Mouse (Mus musculus) heart, adult 8-10 months (tissue): ENCODE results near the gene Ocln. TPM values are rescaled to one million over a fixed set of nuclear protein-coding genes. Genes with fewer than 3 reads are reported as not detected.

Experiments used
- DNase-seq: peaks from one replicate; pipeline ENCODE4 v3.0.0; 2022; ENCODE audit warnings: low spot score
- total RNA-seq, 4 experiments: library from RNA; stranded (reverse); gene quantifications; 2 replicates each; pipeline ENCODE4 v1.2.4; 2022

Ocln gene
- total RNA-seq, result 1 to 10 TPM in 1 of 4 experiments, under 1 TPM in 3; 0.24 to 1.1 (median 0.66) TPM

DNA sequence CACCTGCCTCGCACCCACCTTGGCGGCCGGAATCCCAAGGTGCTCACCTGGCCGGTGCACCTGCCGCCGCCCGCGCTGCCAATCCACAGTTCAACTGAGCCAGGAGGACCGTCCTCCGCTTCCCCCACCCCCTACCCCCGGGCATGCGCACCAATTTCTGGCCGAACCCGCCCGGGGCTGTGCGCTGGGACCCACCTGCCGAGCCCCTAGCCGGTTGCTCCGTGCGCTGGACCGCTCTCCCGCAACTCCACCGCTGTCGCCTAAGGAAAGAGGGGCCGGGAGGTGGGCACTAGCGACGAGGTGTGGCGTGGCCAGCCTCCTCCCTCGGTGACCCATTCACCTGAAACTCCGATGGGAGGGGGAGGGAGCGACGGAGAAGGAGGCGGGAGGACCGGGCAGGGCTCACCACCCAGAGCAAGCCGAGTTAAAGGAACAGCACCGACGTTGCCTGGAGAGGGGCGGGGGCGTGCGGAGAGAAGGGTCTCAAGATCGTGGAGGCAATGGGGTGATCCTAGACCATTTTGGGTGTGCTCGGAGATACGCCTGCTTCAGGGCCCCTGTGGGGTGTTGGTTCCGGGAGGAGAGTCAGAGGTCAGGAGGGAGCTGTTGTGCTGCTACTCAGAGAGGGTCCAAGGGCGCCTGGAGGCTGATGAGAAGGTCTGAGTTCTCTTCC is at the start of gene Ocln:
Gene Ocln, minus strand, starts transcription at position 350 of the 673 bp plus-strand sequence.
- DNase-seq, result no peak

DNA sequence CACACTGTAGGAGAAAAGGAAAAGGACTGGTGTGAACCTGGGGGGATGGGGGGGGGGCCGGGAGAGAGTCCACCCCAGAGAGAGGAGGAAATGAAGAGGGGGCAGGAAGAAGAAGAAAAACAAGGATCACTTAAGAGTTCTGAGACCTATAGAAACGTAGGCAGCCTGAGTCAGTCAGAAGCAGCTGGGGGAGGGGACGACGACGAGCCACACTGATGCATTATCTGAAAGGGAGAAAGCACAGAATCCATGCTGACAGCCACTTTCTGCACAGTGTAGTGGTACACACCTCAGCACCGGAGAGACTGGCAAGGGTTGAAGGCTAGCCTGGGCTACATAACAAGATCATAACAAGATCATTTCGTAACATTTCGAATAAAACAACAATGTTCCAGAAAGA is 48.5 kb upstream of the Ocln start:
- no peak for DNase-seq

DNA sequence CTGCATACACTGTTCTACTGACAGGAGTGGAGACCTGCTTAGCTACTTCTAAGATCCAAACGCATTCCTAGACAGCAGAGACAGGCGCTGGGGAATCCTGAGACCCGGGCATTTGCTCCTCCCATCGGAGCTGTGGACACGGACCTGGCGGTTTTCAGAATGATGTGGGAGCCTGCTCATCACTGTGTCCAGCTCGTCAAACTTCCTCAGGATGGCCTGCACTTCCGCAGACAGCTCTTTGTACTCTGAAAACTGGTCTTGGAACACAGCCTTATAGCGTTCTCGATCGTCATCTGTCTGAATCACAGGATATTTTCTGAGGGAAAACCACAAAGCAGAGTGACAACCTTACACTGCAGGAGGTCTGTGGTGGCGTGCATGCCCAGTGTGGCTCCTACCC is 47.8 kb upstream of the Ocln start:
- no peak for DNase-seq

DNA sequence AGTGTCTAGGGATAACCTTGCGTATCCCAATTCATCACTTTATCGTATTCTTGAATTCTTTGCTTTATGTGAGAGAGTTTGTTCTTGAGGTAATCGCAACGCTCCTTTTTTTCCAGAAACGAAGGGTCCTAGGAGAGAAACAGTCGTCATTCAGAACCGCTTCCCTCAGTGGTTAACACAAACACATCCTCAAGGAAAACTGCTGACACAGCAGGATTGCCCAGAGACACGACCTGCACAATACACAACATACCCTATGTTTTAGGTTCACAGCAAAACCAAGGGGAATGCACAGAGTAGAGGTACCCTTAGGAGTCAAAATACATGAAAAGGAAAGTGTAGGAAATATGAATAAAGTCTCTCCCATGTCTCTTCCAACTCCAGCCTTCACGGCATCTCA is 44.8 kb upstream of the Ocln start:
- DNase-seq, result no peak

DNA sequence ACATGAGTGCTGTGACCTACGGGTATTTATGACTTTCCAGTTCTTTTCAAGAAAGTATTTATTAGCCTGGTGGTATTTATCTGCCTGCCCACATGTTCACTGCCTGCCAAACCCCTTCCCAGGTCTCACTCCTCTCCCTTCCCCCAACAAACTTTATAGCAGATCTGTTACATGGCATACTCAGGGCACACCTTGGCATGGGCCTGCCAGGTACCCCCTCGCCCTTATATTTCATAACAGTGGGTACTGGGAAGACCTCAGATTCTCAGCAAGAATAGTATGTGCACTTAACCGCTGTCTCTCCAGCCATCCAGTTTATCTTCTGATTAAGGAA is 43.0 kb upstream of the Ocln start:
- DNase-seq, result no peak

DNA sequence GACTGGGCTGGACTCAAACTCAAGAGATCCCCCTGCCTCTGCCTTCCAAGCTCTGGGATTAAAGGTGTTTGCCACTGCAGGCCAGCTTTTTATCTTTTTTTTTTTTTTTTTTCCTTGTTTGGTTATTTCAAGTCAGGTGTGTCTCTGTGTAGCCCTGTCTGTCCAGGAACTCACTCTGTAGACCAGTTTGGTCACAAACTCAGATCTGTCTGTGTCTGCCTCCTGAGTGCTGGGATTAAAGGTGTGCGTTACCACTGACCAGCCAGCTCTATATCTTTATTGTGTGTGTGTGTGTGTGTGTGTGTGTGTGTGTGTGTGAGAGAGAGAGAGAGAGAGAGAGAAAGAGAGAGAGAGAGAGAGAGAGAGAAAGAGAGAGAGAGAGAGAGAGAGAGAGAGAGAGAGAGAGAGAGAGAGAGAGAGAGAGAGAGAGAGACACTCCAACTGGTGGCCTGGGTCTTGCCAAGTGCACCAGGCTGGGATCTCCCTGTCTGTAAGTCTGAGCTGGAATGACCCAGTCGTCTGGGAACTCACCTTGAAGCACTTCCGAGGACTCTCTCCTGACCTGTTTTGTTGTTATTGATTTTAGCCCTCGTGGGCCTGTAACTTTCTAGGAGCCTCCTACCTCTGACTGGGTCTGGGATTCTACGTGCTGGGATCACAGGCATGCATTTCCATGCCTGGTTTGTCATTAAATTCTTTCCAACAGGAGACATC is 42.5 kb upstream of the Ocln start:
- no peak for DNase-seq

DNA sequence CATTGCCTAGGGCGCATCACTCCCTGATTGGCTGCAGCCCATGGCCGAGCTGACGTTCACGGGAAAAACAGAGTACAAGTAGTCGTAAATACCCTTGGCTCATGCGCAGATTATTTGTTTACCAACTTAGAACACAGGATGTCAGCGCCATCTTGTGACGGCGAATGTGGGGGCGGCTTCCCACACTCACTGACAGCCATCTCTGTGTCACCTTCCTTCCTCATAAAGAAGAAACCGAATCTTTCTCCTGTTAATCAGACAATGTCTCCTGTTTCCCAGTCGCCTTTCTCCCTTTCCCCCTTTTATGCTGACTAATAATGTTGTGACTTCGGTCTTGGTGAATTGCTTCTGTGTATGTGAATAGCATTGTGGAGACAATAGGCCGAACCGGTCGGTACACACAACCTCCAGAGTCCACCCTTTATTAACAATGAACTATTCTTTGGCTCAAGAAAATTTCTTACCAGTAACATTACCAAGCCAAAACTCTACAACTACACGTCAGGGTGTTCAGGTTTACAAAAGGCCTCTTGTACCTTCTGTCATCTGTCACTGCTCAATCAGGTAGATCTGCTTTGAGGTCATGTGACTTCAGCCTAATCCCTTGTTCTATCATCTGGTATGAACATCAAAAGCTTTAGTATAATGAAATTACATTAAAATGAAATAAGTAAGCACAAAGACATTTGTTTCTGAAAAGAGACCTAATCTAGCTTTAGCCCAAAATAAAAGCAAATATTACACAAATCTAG is 41.7 kb upstream of the Ocln start:
- DNase-seq, result peak; percentile 45

DNA sequence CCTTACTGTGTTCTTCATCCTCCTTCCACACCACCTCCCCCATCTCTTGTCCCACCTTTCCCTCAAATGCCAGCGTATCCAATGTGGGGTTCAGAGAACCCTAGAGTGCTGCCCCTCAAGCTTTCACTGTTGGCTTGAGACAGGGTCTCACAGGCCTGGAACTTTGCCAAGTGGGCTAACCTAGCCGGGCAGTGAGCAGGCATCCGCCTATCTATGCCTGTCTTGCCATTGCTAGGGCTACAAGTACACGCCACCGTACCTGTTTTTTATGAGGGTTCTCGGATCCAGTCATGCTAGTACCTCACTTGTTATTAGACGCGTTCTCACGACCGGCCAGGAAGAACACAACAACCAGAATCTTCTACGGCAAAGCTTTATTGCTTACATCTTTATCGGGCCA is 36.1 kb upstream of the Ocln start:
- DNase-seq, result no peak

DNA sequence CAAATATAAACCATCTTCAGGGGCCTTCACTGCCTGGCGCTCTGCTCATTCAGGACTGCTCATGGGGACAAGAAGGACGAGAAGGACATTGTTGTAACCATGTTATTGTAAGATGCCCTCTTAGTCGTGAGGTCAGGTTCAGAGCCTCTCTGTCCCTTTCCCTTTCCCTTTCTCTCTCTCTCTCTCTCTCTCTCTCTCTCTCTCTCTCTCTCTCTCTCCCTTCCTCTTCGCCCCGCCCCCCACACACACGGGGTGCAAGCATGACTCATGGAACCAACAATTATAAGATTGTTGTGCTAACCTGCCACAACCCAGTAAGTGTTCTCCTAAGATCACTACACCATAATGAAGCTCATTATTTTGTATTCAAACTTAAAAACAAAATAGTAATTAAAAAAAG is 29.6 kb upstream of the Ocln start:
- no peak for DNase-seq

DNA sequence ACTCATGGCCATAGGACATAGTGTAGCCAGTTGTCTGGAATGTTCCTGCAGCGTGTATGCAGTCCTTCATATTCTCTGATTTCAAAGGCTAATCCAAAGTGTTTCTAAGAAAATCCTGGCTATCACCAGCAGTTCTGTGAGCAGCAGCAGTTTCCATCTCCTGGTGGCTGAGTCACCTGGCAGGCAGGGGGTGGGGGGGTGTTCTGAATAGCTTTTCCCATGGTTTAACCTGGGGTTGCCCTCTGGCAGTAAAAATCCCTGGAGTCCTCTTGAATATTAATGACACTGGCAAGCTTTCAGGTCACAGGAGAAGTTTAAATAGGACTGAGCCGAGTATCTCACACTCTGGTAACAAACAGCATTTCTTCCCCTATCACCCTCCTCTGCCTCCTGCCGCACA is 29.2 kb upstream of the Ocln start:
- no peak for DNase-seq

DNA sequence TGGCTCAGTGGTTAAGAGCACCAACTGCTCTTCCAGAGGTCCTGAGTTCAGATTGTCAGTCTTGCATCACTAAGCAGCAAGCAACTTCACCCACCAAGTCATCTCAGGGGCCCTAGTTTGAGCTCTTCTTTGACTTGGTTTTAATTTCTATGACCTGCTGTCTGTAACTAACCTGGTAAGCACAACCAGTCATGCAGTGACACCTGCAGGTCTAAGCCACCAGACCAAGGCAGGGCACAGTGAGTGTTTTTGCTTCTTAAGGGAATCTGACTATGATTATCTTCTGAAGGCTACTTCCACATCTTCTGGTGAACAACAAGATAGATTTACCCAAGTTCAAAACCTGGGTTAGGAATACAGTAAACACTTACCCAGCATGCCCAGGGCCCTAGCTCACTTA is 27.4 kb upstream of the Ocln start:
- DNase-seq, result no peak

DNA sequence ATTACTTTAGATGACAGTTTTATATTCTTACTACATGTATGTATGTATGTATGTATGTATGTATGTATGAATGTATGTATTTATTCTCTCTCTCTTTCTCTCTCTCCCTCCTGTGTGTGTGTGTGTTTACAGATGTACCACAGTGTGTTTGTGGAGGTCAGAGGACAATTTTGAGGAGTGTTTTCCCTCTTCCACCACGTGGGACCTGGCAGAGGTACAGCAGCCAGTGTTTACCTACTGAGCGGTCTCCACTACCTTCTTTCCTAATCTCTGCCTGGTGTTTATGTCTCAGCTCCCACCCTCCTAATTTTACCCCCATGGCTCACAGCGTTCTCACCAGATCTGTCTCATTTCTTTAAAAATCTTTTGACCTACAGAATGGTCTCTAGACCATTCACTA is 26.7 kb upstream of the Ocln start:
- no peak for DNase-seq

DNA sequence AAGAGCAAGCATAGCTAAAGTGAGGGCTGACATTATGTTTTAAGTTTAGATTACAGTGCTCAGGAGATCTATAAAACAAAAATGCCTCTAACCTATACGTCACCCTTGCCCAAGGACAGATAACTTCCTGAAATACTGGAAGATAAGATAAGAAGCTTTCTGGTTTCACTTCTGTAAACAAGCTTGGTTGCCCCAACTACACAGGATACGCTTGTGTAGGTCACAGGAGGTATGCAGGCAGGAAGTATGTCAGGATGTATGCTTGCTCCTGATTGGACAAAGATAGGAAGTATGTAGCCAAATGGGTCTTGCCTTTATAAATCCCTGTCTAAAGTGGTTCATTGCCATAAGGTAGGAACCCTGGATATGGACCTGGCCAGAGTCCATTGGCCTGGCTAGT is 23.4 kb upstream of the Ocln start:
- no peak for DNase-seq

DNA sequence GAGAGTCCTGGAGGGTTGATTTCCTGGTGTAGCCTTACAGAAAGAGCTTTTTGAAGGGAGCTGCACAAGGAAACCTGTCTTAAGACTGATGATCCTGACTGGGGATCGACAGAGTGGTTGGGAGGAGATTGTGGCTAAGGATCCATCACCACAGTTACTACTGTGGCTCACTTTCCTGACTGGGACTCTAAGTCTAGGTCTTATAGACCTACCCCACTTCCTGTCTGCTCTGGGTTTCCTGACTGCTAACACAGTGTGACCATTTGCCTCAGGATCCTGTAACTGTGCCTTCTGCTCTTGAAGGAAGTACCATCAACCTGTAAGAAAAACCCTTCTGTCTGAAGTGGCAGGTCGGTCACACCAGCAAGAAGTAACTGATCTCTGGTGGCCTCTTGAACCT is 18.2 kb upstream of the Ocln start:
- no peak for DNase-seq

DNA sequence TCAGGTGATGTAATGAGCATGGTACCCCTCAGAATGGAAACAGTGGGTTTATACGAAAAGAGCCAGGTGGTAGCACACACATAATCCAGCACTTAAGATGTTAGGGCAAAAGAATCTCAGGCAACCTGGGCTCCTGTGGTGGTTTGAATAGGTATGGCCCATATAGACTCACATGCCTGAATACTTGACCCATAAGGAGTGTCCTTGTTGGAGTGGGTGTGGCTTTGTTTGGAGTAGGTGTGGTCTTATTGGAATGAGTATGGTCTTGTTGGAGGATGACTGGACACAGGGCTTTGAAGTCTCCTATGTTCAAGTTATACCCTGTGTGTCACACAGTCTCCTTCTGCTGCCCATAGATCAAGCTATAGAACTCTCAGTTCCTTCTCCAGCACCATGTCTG is 15.8 kb upstream of the Ocln start:
- DNase-seq, result no peak

DNA sequence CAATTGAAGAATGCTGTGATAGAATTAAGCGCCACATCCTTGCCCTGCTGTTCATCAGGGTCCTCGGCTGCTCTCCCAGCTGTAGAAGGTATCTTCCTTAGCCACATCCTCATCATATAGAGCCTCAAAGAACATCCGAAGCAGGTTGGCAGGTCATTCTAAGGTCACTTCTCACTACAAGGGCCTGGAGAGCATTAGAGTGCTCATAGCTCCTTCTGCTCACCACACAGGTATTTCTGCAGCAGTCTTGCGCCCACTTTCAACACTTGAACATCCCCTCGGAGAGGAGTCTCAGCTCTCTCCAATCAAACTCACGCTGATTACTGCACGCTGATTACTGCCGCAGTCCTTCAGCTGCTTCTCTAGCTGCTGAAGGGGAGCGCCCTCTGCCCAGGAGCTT is 6.9 kb upstream of the Ocln start:
- DNase-seq, result no peak

DNA sequence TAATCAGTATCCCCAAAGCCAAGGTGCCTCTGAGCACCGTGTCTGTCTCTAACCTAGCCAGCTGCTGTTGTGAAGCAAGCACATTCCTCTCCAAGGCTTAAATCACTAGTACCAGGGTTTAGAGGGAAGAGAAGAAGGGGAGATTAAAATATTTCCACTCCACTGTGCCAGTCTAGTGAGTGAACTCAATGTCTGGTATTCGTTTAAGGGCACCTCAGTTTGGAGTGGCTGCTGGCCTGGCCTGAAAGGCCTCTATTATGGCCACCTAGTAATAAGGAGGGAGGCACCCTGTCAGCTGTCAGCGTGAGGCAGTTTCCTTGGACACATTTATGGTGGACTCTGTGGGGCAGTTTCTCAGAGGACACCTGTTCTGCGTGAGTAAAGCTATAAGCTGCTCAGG is 4.5 kb upstream of the Ocln start:
- DNase-seq, result no peak

DNA sequence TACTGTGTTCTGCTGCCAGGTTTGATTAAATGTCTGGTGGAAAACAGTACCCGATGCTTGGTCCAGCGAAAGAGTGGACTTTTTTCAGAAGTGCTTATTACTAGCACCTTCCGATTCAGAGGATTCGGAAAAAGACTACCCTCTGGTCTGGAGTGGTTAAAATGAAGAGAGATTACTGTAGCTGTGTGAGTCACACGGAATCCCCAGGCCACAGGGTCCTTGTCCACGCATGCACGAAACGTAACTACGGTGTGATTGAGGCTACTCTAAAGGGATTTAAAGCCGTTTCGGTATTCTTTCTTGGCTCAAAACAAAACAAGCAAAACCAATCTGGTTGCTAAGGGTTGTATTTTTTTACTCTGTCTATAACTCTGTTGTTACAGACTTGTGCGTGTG is 522 bp upstream of the Ocln start:
- DNase-seq, result no peak

DNA sequence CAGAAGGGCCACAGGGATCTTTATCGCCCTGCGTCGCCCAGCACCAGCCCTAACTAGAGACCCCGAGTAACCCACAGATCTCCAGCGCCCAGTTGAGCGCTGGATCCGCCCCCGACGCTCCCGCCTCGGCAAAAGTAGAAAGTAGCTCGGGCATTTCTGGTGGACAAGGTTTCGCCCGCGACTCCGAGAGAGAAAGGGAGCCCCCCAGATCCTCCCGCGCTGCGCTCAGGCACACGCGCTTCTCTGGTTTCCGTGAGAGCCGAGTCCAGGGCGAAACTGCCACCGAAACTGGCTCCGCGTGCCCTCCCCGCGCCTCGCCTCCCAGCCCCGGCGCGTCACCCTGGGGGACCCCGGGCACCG is 529 bp downstream of the Ocln start:
- no peak for DNase-seq

DNA sequence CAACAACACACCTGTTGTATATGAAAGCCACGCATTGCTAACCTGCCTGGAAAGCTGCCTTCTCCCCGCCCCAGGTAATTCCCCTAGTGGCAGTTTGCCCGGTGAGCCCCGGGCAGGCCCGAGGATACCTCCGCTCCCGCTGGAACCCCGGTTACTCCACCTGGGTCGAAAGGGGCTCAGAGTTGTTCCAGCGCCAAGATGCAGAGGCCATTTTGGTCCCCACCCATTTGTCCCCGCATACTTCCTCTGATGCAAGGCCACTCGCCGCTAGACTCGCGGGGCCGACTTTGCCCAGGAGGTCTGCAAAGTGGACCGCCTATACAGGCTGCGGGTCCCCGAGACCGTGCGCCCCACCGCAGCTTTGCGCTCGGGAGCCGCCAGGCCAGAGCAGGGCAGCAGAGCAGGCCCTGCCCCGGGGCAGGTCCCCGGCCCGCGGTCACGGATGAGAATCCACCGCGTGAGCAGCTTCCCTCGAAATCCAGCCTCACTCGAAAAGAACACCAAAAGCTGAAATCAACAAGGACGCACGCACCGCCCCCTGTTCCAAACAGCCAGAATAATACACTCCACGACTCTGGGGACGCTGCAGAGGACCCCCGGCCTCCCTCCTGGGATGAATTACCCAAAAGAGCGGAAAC is 1.0 kb downstream of the Ocln start:
- DNase-seq, result no peak

DNA sequence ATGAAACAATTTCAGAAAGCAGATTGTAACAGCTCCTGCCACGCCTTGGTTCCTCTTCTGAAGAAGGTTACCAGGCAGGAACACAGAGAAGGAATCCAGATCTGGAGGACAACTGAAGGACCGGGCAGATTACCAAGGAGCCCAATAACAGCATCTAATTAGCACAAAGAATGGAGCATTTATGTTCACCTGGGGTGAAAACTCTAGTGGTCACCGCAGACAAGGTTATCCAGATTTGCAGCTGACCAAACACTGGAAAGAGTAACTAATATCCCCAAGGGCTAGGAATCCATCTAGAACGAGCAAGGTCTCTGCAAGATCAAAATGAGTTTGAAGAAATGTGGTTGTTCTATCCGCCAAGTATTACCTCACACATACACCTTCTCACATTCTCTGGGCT is 5.2 kb downstream of the Ocln start:
- DNase-seq, result no peak

DNA sequence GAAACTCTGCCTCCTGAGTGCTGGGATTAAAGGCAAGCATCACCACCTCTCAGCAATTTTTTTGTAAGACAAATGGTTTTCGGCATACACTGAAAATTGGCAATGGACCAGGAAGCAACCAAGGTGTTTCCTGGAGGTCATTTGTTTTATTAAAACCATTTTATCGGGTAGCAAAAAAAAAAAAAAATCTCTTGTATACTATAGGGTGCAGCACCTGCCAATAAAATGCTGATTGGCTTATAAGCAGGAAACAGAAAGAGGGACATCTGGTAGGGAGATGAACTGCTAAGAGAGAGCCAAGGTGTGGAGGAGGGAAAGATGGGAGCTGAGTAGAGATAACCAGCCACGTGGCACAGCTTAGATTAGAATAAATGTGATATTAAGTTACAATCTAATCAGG is 7.0 kb downstream of the Ocln start:
- DNase-seq, result no peak

DNA sequence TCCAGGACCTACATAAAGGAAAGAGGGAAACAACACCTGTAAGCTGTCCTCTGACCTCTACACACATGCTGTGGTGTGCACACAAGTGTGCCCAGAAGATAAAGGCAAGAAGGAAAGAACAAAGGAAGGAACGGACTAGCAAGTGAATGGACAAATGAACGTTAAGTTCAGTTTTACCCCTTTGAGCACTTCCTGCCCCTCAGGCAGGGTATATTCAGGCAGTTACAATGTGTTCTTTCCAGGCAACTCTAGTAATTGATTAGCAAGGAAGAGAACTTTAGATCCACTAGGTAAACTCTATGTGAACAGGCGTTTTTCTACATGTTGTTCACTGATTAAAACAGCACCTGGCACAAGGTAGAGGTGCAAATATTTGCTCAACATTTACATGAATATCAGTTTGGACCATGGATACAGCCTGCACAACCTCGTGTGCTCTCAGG is 8.3 kb downstream of the Ocln start:
- no peak for DNase-seq
